Mouse (Mus musculus) liver, embryonic 14.5 days (tissue): ENCODE measurements around the gene Ddx46. TPM values are rescaled to one million over a fixed set of nuclear protein-coding genes. Genes with fewer than 3 reads are reported as not detected.

ENCODE experiments used
- ATAC-seq: fragments of 200-750 bp; cut with Nextera tagmentation; 2 replicates; pipeline ENCODE4 v1.8.0; 2017; ENCODE audit warnings: moderate number of reproducible peaks, mild to moderate bottlenecking, moderate library complexity; ENCODE audit not compliant: insufficient read depth
- DNase-seq, 3 experiments: peaks; one replicate each; pipeline ENCODE4 v3.0.0-alpha.2; 2012 to 2013; ENCODE audit warnings: low read depth in 3 of 3, low spot score in 3 of 3
- H3K27ac ChIP-seq: fragments of 300-500 bp; sonication (generic); 2 replicates; pipeline ENCODE4 v1.5.1; 2014; ENCODE audit warnings: moderate library complexity, mild to moderate bottlenecking, control low read depth, inconsistent platforms
- H3K27me3 ChIP-seq: fragments of 300-500 bp; sonication (generic); 2 replicates; pipeline ENCODE4 v1.6.1; 2014; ENCODE audit warnings: mild to moderate bottlenecking, low read length, moderate library complexity; ENCODE audit not compliant: control insufficient read depth, insufficient read depth
- H3K36me3 ChIP-seq: fragments of 300-500 bp; sonication (generic); replicated peaks from 2 replicates; pipeline ENCODE4 v1.6.1; 2014; ENCODE audit warnings: low read depth; ENCODE audit not compliant: control insufficient read depth, insufficient read depth
- H3K4me1 ChIP-seq, 2 experiments: fragments of 200-500 bp in 1 of 2; fragments of 300-500 bp in 1 of 2; sonication (generic) in 1 of 2; replicated peaks; 2 replicates each; pipeline ENCODE4 v1.6.1; 2012 to 2014; ENCODE audit warnings: antibody characterized with exemption in 1 of 2, inconsistent platforms in 1 of 2, low read length in 1 of 2; ENCODE audit not compliant: control insufficient read depth in 2 of 2, insufficient read depth in 2 of 2
- H3K4me2 ChIP-seq: fragments of 300-500 bp; sonication (generic); 2 replicates; pipeline ENCODE4 v1.6.1; 2014; ENCODE audit warnings: low read depth, mild to moderate bottlenecking, control low read depth, moderate library complexity
- H3K4me3 ChIP-seq, 2 experiments: fragments of 200-500 bp in 1 of 2; fragments of 300-500 bp in 1 of 2; sonication (generic) in 1 of 2; 2 replicates each; pipeline ENCODE4 v1.5.1; 2012 to 2014; ENCODE audit warnings: low read depth in 2 of 2, low read length in 2 of 2, mild to moderate bottlenecking in 2 of 2, control low read depth in 1 of 2, inconsistent platforms in 1 of 2, moderate library complexity in 1 of 2; ENCODE audit not compliant: insufficient read depth in 1 of 2
- H3K9ac ChIP-seq: fragments of 300-500 bp; sonication (generic); replicated peaks from 2 replicates; pipeline ENCODE4 v1.6.1; 2014; ENCODE audit warnings: mild to moderate bottlenecking, control low read depth, moderate library complexity
- H3K9me3 ChIP-seq: fragments of 300-500 bp; sonication (generic); 2 replicates; pipeline ENCODE4 v1.6.1; 2016; ENCODE audit warnings: low read length, mixed read lengths; ENCODE audit not compliant: control insufficient read depth
- CTCF ChIP-seq: IDR thresholded peaks from 2 replicates; pipeline ENCODE4 v1.5.1; 2016; ENCODE audit warnings: antibody characterized with exemption, low read depth, control low read depth
- EP300 ChIP-seq: IDR thresholded peaks from 2 replicates; pipeline ENCODE4 v1.6.1; 2016; ENCODE audit warnings: antibody characterized with exemption, low read depth
- WGBS: fragments of 180-500 bp; shearing (Covaris S2); extraction: QIAGEN DNeasy Blood & Tissue Kit; methylation state at CpG from one replicate; pipeline ENCODE4 v1.1.7; 2014; ENCODE audit not compliant: insufficient replicate concordance; 5-methylcytosine and 5-hydroxymethylcytosine counted together
- polyA plus RNA-seq, 2 experiments: library from polyadenylated mRNA; depleted of rRNA in 1 of 2; stranded (reverse) in 1 of 2; unstranded in 1 of 2; fragments of >200 nt; fragmentation: Nextera tagmentation in 1 of 2; extraction: Ambion mirVana in 1 of 2; gene quantifications; 2 replicates each; pipeline versions ENCODE4 v1.2.1 to v1.2.3; 2012 to 2014

Gene Ddx46
- polyA plus RNA-seq (2012; rRNA removed): 9.8 and 19.3 TPM in 2 replicates
- polyA plus RNA-seq (2014; fragmentation: Nextera tagmentation; extraction: Ambion mirVana): 17.4 and 19.2 TPM in 2 replicates

DNA sequence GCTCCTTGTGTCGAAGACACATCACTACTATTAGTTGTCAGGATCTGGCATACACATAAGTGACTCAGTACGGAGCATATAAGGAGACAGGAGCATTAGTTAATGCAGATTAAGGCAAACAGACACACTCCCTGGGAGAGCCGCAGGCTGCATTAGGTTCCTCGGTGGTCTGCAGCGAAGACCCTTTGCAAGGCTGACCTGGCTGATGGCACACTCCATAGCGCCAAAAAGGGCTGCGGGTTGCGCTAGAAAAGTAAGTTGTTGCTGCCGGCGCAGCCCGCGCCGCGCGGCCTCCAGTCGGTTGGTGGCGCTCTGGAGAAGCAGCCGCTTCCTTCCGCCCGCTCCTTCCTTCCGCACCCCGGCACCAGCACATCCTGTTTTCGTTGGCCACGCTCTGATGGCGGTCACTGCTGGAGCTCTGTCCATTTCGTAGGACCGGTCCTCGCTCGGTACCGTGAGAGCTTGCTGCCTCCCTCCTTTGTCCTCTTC lies at the start of gene Ddx46:
Ddx46 (plus strand) TSS at position 389 of the 489 bp plus-strand sequence.
- Histone ChIP-seq H3K9ac (peak within 1 kb of the TSS; percentile 88), H3K4me1 (peaks cover 0 to 4% of the 10 kb centered on the region in 2 experiments; a peak in 3 of 4 replicates), H3K4me2 (peak within 1 kb of the TSS; percentile 66), H3K9me3 (no peaks in the 10 kb centered on the region), H3K4me3 (peak within 1 kb of the TSS; percentile 84 to 98), H3K36me3 (peaks cover 18% of the 10 kb centered on the region), H3K27ac (no peak within 1 kb of the TSS), H3K27me3 (no peaks in the 10 kb centered on the region)
- WGBS: 5% methylated on average over 30 of the region's 30 CpGs
- peak; percentile 86 for ATAC-seq
- peak; percentile 72 to 78 (median 78) for DNase-seq
- peak; percentile 19; the same call in 1 of the 2 replicates for TF ChIP-seq EP300
- TF ChIP-seq CTCF: peak; percentile 95

DNA sequence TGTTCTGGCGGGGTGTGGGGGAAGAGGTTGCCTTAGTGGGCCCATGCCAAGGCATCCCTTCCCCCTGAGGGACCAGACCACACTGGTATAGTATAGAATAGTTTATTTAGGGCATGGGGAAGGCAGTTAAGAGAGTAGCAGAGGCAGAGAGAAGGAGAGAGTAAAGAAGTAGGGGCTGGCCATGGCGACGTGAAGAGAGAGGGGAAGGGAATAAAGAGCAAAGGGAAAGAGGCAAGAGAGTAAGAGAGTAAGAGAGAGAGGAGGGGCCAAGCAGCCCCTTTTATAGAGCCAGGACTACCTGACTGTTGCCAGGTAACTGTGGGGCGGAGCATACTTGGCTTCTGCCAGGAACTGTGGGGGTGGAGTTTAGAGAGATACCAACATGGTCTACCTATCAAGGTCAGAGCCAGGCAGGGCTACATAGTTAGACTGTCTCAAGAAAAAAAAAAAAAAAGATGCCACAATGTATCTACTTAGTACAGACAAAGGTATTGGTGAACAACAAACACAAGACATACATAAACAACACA lies 42.8 kb upstream of the Ddx46 start:
- Histone ChIP-seq H3K36me3 (peaks cover 11% of the 10 kb centered on the region), H3K27ac (no peak overlapping the region), H3K4me1 (peaks cover 8 to 9% of the 10 kb centered on the region in 2 experiments; a peak in 3 of 4 replicates), H3K9me3 (no peaks in the 10 kb centered on the region), H3K4me3 (no peak overlapping the region), H3K9ac (no peak overlapping the region), H3K4me2 (peak overlapping the region; percentile 60; the same call in 1 of the 2 replicates), H3K27me3 (no peaks in the 10 kb centered on the region; the same call in 1 of the 2 replicates)
- DNase-seq (no peak), ATAC-seq (no peak)
- 62% methylated on average over 4 of the region's 4 CpGs for WGBS
- TF ChIP-seq EP300 (no peak), CTCF (no peak)

DNA sequence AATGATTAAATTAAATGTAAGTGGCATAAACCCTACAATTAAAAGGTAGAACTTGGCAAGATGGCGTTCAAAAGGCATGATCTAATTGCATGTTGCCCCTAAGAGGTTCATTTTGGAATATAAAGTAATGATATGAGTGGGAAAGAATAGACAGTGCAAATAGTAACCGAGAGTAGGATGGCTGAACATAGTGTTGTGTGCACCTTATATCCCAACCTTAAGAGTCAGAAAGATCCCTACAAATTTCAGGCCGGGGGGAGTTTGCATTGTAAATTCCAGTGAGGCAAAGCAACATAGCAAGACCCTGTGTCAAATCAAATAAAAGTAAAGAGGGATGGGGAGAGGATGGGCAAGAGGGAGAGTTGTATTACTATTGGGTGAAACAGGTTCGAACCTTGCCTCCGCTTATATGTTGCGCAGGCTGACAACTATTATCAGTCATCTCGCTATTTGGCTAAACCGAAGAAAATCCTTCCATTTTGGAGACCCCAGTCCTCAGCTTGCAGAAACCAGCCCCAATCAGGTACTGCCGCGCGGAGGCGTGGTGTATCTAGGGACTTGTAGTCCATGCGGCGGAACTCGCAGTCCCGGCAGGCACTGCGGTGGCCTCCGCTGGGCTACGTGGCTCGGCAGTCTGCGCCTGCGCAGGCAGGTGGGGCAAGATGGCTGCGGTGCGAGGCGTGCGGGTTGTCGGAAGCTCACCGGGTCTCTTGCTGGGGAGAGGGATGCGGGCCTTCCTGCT lies 42.1 kb upstream of the Ddx46 start:
- H3K4me1 ChIP-seq: peaks cover 8 to 9% of the 10 kb centered on the region in 2 experiments; a peak in 3 of 4 replicates
- H3K9ac ChIP-seq: peak overlapping the region; percentile 95
- peaks cover 15% of the 10 kb centered on the region for H3K36me3 ChIP-seq
- TF ChIP-seq EP300 (no peak), CTCF (peak; percentile 21; the same call in 1 of the 2 replicates)
- H3K9me3 ChIP-seq: no peaks in the 10 kb centered on the region
- 3% methylated on average over 29 of the region's 29 CpGs for WGBS
- H3K27me3 ChIP-seq: no peaks in the 10 kb centered on the region; the same call in 1 of the 2 replicates
- peak overlapping the region; percentile 60 for H3K4me2 ChIP-seq
- no peak overlapping the region; the same call in 1 of the 2 replicates for H3K27ac ChIP-seq
- H3K4me3 ChIP-seq: peak overlapping the region; percentile 89 to 95
- ATAC-seq (peak; percentile 96), DNase-seq (peak; percentile 89 to 90 (median 90))

DNA sequence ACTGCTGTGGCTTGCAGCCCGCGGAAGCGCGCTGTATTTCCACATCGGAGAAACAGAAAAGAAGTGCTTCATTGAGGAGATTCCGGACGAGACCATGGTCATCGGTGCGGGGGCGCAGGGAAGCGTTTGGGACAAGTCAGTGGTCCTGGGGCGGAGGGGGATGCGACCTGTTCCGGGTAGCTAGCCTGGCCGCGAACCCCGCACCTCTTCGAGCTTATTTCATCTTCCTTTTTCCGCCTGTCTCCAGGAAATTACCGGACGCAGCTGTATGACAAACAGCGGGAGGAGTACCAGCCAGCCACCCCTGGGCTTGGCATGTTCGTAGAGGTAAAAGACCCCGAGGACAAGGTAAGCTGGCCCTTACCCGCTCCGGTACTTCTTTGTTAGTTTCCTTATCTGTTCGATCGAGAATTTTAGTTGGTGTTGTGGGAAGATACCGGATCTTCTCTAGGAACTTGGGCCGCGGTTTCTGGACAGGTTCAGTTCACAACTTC lies 41.5 kb upstream of the Ddx46 start:
- H3K4me1 ChIP-seq: peaks cover 8 to 9% of the 10 kb centered on the region in 2 experiments; a peak in 3 of 4 replicates
- ATAC-seq (peak; percentile 53), DNase-seq (no peak)
- H3K27me3 ChIP-seq: no peaks in the 10 kb centered on the region; the same call in 1 of the 2 replicates
- H3K9ac ChIP-seq: peak overlapping the region; percentile 95
- under 1% methylated on average over 31 of the region's 31 CpGs for WGBS
- peak overlapping the region; percentile 27; the same call in 1 of the 2 replicates for H3K27ac ChIP-seq
- no peaks in the 10 kb centered on the region for H3K9me3 ChIP-seq
- peak overlapping the region; percentile 60 for H3K4me2 ChIP-seq
- H3K36me3 ChIP-seq: peaks cover 15% of the 10 kb centered on the region
- TF ChIP-seq CTCF (no peak), EP300 (no peak)
- H3K4me3 ChIP-seq: peak overlapping the region; percentile 89 to 95
